Mouse (Mus musculus) neural tube, embryonic 12.5 days (tissue): ENCODE data around the gene Cacna1c. TPM values are rescaled to one million over a fixed set of nuclear protein-coding genes. Genes with fewer than 3 reads are reported as not detected.

ENCODE experiments used
- ATAC-seq: fragments of 200-750 bp; cut with Nextera tagmentation; 2 replicates; pipeline ENCODE4 v1.8.0; 2017; ENCODE audit warnings: low read depth, mild to moderate bottlenecking, moderate TSS enrichment, moderate library complexity; ENCODE audit not compliant: low FRiP score
- H3K27ac ChIP-seq: fragments of 300-500 bp; sonication (generic); 2 replicates; pipeline ENCODE4 v1.5.1; 2016
- H3K27me3 ChIP-seq: fragments of 300-500 bp; sonication (generic); replicated peaks from 2 replicates; pipeline ENCODE4 v1.6.1; 2016; ENCODE audit warnings: mild to moderate bottlenecking
- H3K36me3 ChIP-seq: fragments of 300-500 bp; sonication (generic); 2 replicates; pipeline ENCODE4 v1.6.1; 2016; ENCODE audit warnings: mild to moderate bottlenecking
- H3K4me1 ChIP-seq: fragments of 300-500 bp; sonication (generic); 2 replicates; pipeline ENCODE4 v1.6.1; 2016
- H3K4me2 ChIP-seq: fragments of 300-500 bp; sonication (generic); replicated peaks from 2 replicates; pipeline ENCODE4 v1.6.1; 2016; ENCODE audit warnings: mild to moderate bottlenecking
- H3K4me3 ChIP-seq: fragments of 300-500 bp; sonication (generic); 2 replicates; pipeline ENCODE4 v1.5.1; 2016
- H3K9ac ChIP-seq: fragments of 300-500 bp; sonication (generic); 2 replicates; pipeline ENCODE4 v1.6.1; 2016; ENCODE audit warnings: mild to moderate bottlenecking
- H3K9me3 ChIP-seq: fragments of 300-500 bp; sonication (generic); 2 replicates; pipeline ENCODE4 v1.6.1; 2016; ENCODE audit warnings: mild to moderate bottlenecking
- WGBS: fragments of 180-500 bp; shearing (Covaris S2); methylation state at CpG from one replicate; pipeline ENCODE4 v1.1.7; 2016; 5-methylcytosine and 5-hydroxymethylcytosine counted together
- polyA plus RNA-seq: library from polyadenylated mRNA; unstranded; fragments of >200 nt; fragmentation: Nextera tagmentation; extraction: Ambion mirVana; gene quantifications from 2 replicates; pipeline ENCODE4 v1.2.1, GENCODE M21; 2016

The Cacna1c gene
- polyA plus RNA-seq, 1 experiment from 2014 or later = 5.9 TPM

- H3K4me3 ChIP-seq = no peak overlapping the region
- no peaks in the 10 kb centered on the region for H3K9me3 ChIP-seq
- H3K36me3 ChIP-seq = no peaks in the 10 kb centered on the region
- no peak overlapping the region for H3K4me2 ChIP-seq
- no peak overlapping the region for H3K9ac ChIP-seq
- 86% methylated on average over 8 of the region's 8 CpGs for WGBS
- no peak overlapping the region for H3K27ac ChIP-seq
- no peaks in the 10 kb centered on the region for H3K4me1 ChIP-seq
- no peak for ATAC-seq
- H3K27me3 ChIP-seq = no peaks in the 10 kb centered on the region
These were observed 67.7 kb downstream of the Cacna1c start for GRCm38 (mm10) chr6:119128521-119128920.

- no peak for ATAC-seq
- Histone ChIP-seq H3K4me3 (no peak overlapping the region), H3K9me3 (no peaks in the 10 kb centered on the region), H3K27ac (no peak overlapping the region), H3K4me1 (no peaks in the 10 kb centered on the region), H3K4me2 (no peak overlapping the region), H3K36me3 (no peaks in the 10 kb centered on the region), H3K9ac (no peak overlapping the region), H3K27me3 (no peaks in the 10 kb centered on the region)
- WGBS = 94% methylated on average over 1 of the region's 1 CpGs
These were observed 68.1 kb downstream of the Cacna1c start for GRCm38 (mm10) chr6:119128076-119128475.

DNA sequence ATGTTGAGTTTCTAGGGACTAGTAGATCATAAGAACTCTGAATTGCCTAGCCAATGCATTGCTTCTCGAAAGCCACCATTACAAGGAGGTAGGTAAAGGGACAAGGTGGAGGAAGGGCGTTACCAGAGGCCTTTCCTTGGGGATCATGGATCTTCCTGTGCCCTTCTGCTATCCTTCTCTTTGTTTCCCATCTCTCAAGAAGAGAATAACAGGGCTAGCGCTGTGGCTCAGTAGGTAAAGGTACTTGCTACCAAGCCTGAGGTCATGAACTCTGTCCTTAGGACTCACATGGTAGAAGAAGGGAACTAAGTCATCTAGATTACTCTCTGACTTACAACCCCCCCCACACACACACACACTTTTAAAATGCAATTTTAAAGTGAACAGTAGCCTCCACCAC lies 69.2 kb downstream of the Cacna1c start:
- Histone ChIP-seq H3K4me2 (no peak overlapping the region), H3K4me1 (no peaks in the 10 kb centered on the region), H3K36me3 (no peaks in the 10 kb centered on the region), H3K9me3 (no peaks in the 10 kb centered on the region), H3K27ac (no peak overlapping the region), H3K4me3 (no peak overlapping the region), H3K9ac (no peak overlapping the region), H3K27me3 (no peaks in the 10 kb centered on the region)
- WGBS = 83% methylated on average over 3 of the region's 3 CpGs
- no peak for ATAC-seq

GRCm38 (mm10) chr6:119118371-119118770 lies 77.8 kb downstream of the Cacna1c start:
- no peaks in the 10 kb centered on the region for H3K4me1 ChIP-seq

DNA sequence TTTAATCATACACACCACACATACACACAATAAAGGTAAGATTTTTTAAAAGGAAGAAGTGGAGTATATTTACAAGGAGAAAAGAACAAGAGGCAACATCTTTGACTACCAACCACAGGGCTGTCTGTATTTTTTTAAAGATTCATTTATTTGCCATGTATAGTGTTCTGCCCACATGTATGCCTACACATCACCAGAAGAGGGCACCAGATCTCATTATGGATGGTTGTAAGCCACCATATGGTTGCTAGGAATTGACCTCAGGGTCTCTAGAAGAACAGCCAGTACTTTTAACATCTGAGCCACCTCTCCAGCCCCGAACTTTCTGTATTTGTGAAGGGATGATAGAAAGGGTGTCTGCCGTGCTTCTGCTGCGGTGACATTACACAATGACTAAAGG lies 79.9 kb downstream of the Cacna1c start:
- H3K27me3 ChIP-seq = no peaks in the 10 kb centered on the region
- no peak overlapping the region for H3K4me2 ChIP-seq
- WGBS = 93% methylated on average over 3 of the region's 3 CpGs
- H3K9me3 ChIP-seq = no peaks in the 10 kb centered on the region
- no peak for ATAC-seq
- no peaks in the 10 kb centered on the region for H3K4me1 ChIP-seq
- H3K4me3 ChIP-seq = no peak overlapping the region
- H3K36me3 ChIP-seq = no peaks in the 10 kb centered on the region
- H3K9ac ChIP-seq = no peak overlapping the region
- no peak overlapping the region for H3K27ac ChIP-seq

More at GRCm38 (mm10) chr6:119118371-119118770, 77.8 kb downstream of the Cacna1c start:
- no peaks in the 10 kb centered on the region for H3K36me3 ChIP-seq
- no peak overlapping the region for H3K27ac ChIP-seq
- no peak overlapping the region for H3K4me2 ChIP-seq
- no peak overlapping the region for H3K4me3 ChIP-seq
- no peaks in the 10 kb centered on the region for H3K27me3 ChIP-seq
- WGBS = 65% methylated on average over 4 of the region's 4 CpGs
- ATAC-seq = no peak
- no peak overlapping the region for H3K9ac ChIP-seq
- no peaks in the 10 kb centered on the region for H3K9me3 ChIP-seq

DNA sequence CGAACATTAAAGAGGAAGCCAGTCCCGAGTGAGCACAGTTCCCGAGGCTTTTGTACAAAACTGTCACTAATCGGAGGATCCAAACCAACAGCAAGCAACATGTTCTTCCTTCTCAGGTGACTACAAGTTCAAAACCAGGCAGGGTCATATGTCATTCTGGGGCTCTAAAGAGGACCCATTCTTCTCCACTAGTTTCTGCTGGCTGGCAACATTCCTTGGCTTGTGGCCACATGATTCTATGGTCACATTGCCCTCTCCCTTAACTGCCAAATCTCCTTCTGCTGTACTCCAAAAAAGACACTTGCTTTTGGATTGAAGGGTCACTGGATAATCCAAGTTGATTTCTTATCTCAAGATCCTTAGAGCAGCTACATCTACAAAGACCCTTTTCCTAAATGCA lies 82.9 kb downstream of the Cacna1c start:
- Histone ChIP-seq H3K9me3 (no peaks in the 10 kb centered on the region), H3K9ac (no peak overlapping the region), H3K27ac (no peak overlapping the region), H3K27me3 (no peaks in the 10 kb centered on the region), H3K4me2 (no peak overlapping the region), H3K36me3 (no peaks in the 10 kb centered on the region), H3K4me1 (no peaks in the 10 kb centered on the region), H3K4me3 (no peak overlapping the region)
- WGBS = 87% methylated on average over 4 of the region's 4 CpGs
- ATAC-seq = no peak

GRCm38 (mm10) chr6:119110369-119110768 lies 85.8 kb downstream of the Cacna1c start:
- WGBS = 82% methylated on average over 5 of the region's 5 CpGs
- Histone ChIP-seq H3K27me3 (peaks cover 21% of the 10 kb centered on the region), H3K27ac (no peak overlapping the region), H3K4me2 (no peak overlapping the region), H3K4me1 (peaks cover 8% of the 10 kb centered on the region; the same call in 1 of the 2 replicates), H3K4me3 (no peak overlapping the region), H3K9ac (no peak overlapping the region), H3K36me3 (no peaks in the 10 kb centered on the region), H3K9me3 (no peaks in the 10 kb centered on the region)
- ATAC-seq = no peak

- Histone ChIP-seq H3K9me3 (no peaks in the 10 kb centered on the region), H3K4me3 (peak overlapping the region; percentile 67), H3K4me2 (peak overlapping the region; percentile 96), H3K27me3 (peaks cover 23% of the 10 kb centered on the region), H3K4me1 (peaks cover 8% of the 10 kb centered on the region; the same call in 1 of the 2 replicates), H3K36me3 (no peaks in the 10 kb centered on the region), H3K27ac (peak overlapping the region; percentile 66), H3K9ac (peak overlapping the region; percentile 82)
- peak; percentile 82 for ATAC-seq
- WGBS = under 1% methylated on average over 75 of the region's 93 CpGs
These were observed 87.5 kb downstream of the Cacna1c start for GRCm38 (mm10) chr6:119108466-119109394.

GRCm38 (mm10) chr6:119107856-119108465 lies 88.3 kb downstream of the Cacna1c start:
- H3K4me3 ChIP-seq = peak overlapping the region; percentile 67
- ATAC-seq = 0 out of 2 replicates have a peak, but pooled peaks have one; percentile 1
- under 1% methylated on average over 58 of the region's 58 CpGs for WGBS
- H3K9me3 ChIP-seq = no peaks in the 10 kb centered on the region
- no peaks in the 10 kb centered on the region for H3K36me3 ChIP-seq
- H3K9ac ChIP-seq = peak overlapping the region; percentile 82
- H3K27ac ChIP-seq = peak overlapping the region; percentile 66; the same call in 1 of the 2 replicates
- peaks cover 8% of the 10 kb centered on the region; the same call in 1 of the 2 replicates for H3K4me1 ChIP-seq
- H3K4me2 ChIP-seq = peak overlapping the region; percentile 96
- H3K27me3 ChIP-seq = peaks cover 23% of the 10 kb centered on the region

DNA sequence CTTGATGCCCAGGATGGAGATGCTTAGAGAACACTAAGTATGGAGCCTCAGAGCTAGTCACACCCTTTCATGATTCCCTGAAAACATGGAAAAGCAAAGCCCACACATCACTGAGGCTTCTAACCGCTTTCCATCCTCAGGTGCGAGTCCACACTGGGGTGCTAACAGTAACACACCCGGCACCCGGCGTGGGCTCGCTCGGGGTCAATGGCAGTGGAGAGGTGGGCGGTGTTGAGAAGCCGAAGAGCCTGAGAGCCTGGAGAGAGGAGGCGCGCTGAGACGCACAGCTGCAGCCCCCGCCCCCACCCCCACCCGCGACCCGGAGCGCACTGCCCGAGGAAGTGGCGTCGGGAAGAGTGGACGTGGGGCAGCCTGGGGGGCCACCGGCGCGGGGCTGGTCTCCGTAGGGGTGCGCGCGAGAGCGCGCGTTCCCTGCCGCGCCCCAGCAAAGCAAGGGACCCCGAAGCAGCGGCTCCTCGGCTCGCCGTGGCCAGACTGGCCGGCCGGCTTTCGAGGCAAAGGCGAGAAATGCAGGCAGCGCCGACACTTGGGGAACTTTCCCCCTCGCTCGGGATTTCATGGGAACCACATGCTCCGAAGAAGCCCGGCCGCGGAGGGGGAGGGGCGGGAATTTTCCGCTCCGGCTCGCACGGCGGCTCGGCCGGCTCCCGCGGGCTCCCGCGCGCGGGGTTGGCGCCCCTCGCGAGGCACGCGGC lies 88.9 kb downstream of the Cacna1c start:
- Histone ChIP-seq H3K27me3 (peaks cover 23% of the 10 kb centered on the region), H3K36me3 (no peaks in the 10 kb centered on the region), H3K9ac (peak overlapping the region; percentile 82), H3K27ac (no peak overlapping the region), H3K9me3 (no peaks in the 10 kb centered on the region), H3K4me3 (peak overlapping the region; percentile 67), H3K4me2 (peak overlapping the region; percentile 96), H3K4me1 (peaks cover 8% of the 10 kb centered on the region; the same call in 1 of the 2 replicates)
- WGBS = under 1% methylated on average over 69 of the region's 69 CpGs
- peak; percentile 15; the same call in 1 of the 2 replicates for ATAC-seq

DNA sequence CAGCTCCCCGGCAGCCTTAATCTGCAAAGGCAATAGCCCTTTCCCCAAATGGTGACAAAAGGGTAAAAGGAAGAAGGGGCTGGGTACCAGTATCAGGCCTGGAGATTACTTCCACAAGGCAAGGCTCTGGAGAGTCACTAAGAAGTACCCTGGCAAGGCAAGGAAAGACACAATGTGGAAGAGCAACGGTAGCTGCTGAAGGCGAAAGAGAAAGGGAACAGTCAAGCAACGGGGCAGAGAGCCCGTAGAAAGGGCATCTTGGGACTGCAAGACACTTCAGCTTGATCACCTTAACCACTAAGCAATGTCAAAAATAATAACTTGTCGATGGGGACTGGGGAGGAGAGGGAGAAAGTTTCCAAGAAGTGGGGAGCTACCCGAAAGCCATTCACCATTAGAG lies 89.5 kb downstream of the Cacna1c start:
- H3K27ac ChIP-seq = no peak overlapping the region
- peak overlapping the region; percentile 82; the same call in 1 of the 2 replicates for H3K9ac ChIP-seq
- H3K27me3 ChIP-seq = peaks cover 23% of the 10 kb centered on the region
- H3K4me2 ChIP-seq = peak overlapping the region; percentile 96
- H3K4me3 ChIP-seq = peak overlapping the region; percentile 67
- no peaks in the 10 kb centered on the region for H3K9me3 ChIP-seq
- no peak for ATAC-seq
- 12% methylated on average over 7 of the region's 7 CpGs for WGBS
- H3K36me3 ChIP-seq = no peaks in the 10 kb centered on the region
- H3K4me1 ChIP-seq = peaks cover 8% of the 10 kb centered on the region; the same call in 1 of the 2 replicates
